Mouse (Mus musculus): ENCODE results near the gene Tle4. TPM values are rescaled to one million over a fixed set of nuclear protein-coding genes. Genes with fewer than 3 reads are reported as not detected.

Tle4 gene
- total and polyA plus RNA-seq, 2 experiments from 2014 or later: 3.4 to 13.8 TPM

DNA sequence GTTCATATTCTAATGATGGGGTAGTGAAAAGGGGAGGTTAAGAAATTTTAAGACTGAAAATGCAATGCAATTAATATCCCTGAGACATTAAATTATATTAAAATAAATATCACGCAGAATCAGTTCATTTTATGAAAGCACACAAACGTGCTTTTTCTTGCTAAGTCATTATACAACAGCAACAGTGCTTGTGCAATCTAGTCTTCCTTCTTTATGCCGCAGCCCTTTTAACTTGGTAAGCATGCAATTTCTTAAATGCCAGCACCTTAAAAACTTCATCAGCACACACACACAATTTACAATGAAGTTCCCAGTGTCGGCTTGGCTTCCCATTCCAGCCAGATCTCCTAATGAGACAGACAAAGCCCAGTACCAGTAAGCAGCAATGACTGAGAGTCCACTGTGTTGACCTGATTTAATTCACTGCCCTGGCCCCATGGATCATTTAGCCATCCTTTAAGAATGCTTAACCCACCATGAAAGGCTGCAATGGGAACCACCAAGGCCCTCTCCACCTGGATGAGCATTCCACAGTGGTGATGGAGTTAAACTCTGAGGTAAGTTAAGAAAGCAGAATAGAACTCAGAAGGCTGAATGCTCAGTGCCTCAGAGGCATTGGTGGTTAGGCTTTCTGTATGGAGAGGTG, 32.3 kb downstream of the Tle4 start:
- Histone ChIP-seq H3K4me2 (ENCODE audit: low read depth, low read length) (no peak overlapping the region), H3K9ac (replicated peaks; ENCODE audit: low read depth, low read length) (no peak overlapping the region), H3K36me3 (replicated peaks; ENCODE audit: control insufficient read depth, insufficient read depth, low read length) (no peaks in the 10 kb centered on the region), H3K9me3 (replicated peaks; ENCODE audit: control insufficient read depth, low read length) (no peaks in the 10 kb centered on the region), H3K4me3 (ENCODE audit: low read depth, low read length) (no peak overlapping the region), H3K4me1 (ENCODE audit: control insufficient read depth, insufficient read depth) (no peaks in the 10 kb centered on the region), H3K27ac (ENCODE audit: low read depth) (no peak overlapping the region), H3K27me3 (ENCODE audit: control insufficient read depth, insufficient read depth, low read length) (no peaks in the 10 kb centered on the region)
- TF ChIP-seq EP300 (IDR thresholded peaks at IDR 0.05; ENCODE audit: low read depth): no peak
- no peak for TF ChIP-seq CTCF (IDR thresholded peaks at IDR 0.05; ENCODE audit: low read depth)
- WGBS: 92% methylated on average over 4 of the region's 4 CpGs
- DNase-seq (ENCODE audit: low spot score) (no peak), ATAC-seq (ENCODE audit: insufficient read depth, low read depth) (no peak)

DNA sequence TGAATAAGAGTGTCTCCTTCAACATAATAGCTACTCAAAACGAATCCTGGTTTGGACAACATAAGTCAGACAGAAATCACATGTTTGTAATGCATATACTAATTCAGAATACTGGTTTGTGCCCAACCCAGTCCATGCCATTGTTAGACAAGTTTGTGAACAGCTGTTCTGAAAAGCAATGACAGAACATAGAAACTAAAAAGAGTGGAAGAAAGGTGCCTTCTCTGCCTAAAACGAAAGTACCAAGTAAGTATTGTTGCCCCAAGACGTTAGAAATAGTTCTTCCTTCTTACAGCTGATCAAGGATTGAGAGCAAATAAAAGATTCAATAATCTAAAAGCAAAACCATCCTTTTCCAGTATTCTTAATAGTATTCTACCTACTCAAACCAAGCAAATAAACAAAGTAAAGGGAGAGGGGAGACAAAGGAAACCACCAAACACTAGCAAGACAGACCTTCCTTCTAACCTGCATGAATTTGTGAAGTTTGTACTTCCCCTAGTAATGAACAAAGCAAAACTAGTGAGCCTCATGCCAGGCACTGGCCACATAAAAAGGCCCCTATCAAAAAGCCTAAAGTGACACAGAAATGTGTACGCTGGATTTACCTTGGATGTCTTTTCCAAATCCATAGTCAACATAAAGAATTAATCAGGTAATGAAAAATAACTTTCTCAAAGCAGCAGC, 34.4 kb downstream of the Tle4 start:
- 82% methylated on average over 4 of the region's 4 CpGs for WGBS
- no peaks in the 10 kb centered on the region for H3K4me1 ChIP-seq (ENCODE audit: control insufficient read depth, insufficient read depth)
- H3K9me3 ChIP-seq (replicated peaks; ENCODE audit: control insufficient read depth, low read length): no peaks in the 10 kb centered on the region
- no peaks in the 10 kb centered on the region for H3K36me3 ChIP-seq (replicated peaks; ENCODE audit: control insufficient read depth, insufficient read depth, low read length)
- no peak for TF ChIP-seq CTCF (IDR thresholded peaks at IDR 0.05; ENCODE audit: low read depth)
- no peak for TF ChIP-seq EP300 (IDR thresholded peaks at IDR 0.05; ENCODE audit: low read depth)
- ATAC-seq (ENCODE audit: insufficient read depth, low read depth) (no peak), DNase-seq (ENCODE audit: low spot score) (no peak)
- H3K27ac ChIP-seq (ENCODE audit: low read depth): no peak overlapping the region
- H3K4me3 ChIP-seq (ENCODE audit: low read depth, low read length): no peak overlapping the region
- H3K27me3 ChIP-seq (ENCODE audit: control insufficient read depth, insufficient read depth, low read length): no peaks in the 10 kb centered on the region
- no peak overlapping the region for H3K9ac ChIP-seq (replicated peaks; ENCODE audit: low read depth, low read length)
- H3K4me2 ChIP-seq (ENCODE audit: low read depth, low read length): no peak overlapping the region

DNA sequence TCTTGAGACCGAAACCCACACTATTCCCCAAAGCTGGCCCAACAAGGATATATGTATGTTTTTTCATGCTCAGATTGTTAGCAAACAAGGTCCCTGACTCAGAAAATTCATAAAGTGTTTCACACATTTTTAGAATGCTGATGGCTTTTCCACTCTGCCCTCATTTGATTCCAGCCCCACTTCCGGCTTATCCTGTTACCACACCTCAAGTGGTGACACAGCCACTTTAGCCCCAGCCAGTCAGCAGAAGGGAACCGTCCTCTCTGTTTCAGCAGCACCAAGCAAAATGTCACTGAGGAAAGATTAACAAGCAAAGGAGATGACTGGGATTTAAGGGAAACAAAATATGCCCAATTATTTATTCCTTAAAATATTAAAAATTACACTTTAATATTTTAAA, 50.0 kb downstream of the Tle4 start:
- H3K36me3 ChIP-seq (replicated peaks; ENCODE audit: control insufficient read depth, insufficient read depth, low read length): no peaks in the 10 kb centered on the region
- 58% methylated on average over 3 of the region's 3 CpGs for WGBS
- H3K4me3 ChIP-seq (ENCODE audit: low read depth, low read length): no peak overlapping the region
- DNase-seq (ENCODE audit: low spot score): no peak
- no peaks in the 10 kb centered on the region for H3K27me3 ChIP-seq (ENCODE audit: control insufficient read depth, insufficient read depth, low read length)
- no peaks in the 10 kb centered on the region for H3K4me1 ChIP-seq (ENCODE audit: control insufficient read depth, insufficient read depth)
- TF ChIP-seq EP300 (IDR thresholded peaks at IDR 0.05; ENCODE audit: low read depth): no peak
- TF ChIP-seq CTCF (IDR thresholded peaks at IDR 0.05; ENCODE audit: low read depth): no peak
- no peak overlapping the region for H3K4me2 ChIP-seq (ENCODE audit: low read depth, low read length)
- no peak overlapping the region for H3K27ac ChIP-seq (ENCODE audit: low read depth)
- H3K9me3 ChIP-seq (replicated peaks; ENCODE audit: control insufficient read depth, low read length): no peaks in the 10 kb centered on the region
- H3K9ac ChIP-seq (replicated peaks; ENCODE audit: low read depth, low read length): no peak overlapping the region
- no peak for ATAC-seq (ENCODE audit: insufficient read depth, low read depth)

DNA sequence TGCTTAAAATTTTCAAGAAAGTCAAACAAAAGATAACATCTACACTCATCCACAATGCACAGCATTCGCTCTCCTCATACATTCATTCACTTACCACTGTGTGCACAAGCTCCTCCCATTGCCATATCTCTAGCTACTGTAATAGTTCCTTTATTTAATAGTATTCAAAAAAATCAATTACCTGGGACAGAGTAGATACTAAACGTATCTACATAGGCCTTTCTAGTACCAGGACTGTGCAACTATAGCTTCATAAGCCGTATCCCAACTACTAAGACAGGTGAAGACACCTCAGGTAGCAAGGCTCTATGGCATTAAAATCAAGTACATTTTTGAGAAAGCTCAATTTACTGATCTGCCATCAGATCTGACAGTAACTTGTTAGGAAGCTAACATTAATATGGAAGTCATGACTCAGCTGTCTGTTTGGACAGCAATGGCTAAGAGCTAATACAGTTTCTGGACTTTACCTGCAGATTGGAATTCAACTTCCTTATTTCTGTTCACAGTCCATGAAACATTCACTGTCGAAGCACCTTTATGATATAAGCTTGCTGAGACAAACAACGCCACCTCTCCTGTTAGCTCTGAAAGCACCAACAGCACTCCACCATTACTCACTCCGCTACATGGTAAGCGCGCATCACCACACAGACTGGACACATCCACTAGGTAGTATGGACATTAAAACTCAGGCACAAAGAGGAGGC, 50.6 kb downstream of the Tle4 start:
- no peak for TF ChIP-seq EP300 (IDR thresholded peaks at IDR 0.05; ENCODE audit: low read depth)
- TF ChIP-seq CTCF (IDR thresholded peaks at IDR 0.05; ENCODE audit: low read depth): no peak

DNA sequence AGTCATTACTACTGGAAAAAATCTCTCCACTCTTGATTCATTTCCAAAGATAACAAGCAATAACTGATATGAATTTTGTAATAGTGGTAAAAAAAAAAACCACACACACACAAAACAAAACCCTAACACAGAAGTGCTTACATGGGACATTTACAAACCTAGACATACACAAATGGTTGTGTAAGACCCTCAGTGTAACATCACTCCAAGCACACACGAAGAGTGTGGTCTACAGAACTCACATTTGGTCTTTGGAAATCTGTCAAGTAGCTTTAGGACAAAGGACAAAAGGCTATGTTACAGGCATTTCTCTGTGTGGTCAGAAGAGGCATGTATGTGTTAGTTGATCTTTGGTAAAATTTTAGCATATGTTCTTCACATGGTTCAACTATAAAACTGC, 52.4 kb downstream of the Tle4 start:
- ATAC-seq (ENCODE audit: insufficient read depth, low read depth): no peak
- Histone ChIP-seq H3K4me2 (ENCODE audit: low read depth, low read length) (no peak overlapping the region), H3K27ac (ENCODE audit: low read depth) (no peak overlapping the region), H3K9me3 (replicated peaks; ENCODE audit: control insufficient read depth, low read length) (no peaks in the 10 kb centered on the region), H3K4me3 (ENCODE audit: low read depth, low read length) (no peak overlapping the region), H3K36me3 (replicated peaks; ENCODE audit: control insufficient read depth, insufficient read depth, low read length) (no peaks in the 10 kb centered on the region), H3K4me1 (ENCODE audit: control insufficient read depth, insufficient read depth) (no peaks in the 10 kb centered on the region), H3K27me3 (ENCODE audit: control insufficient read depth, insufficient read depth, low read length) (no peaks in the 10 kb centered on the region), H3K9ac (replicated peaks; ENCODE audit: low read depth, low read length) (no peak overlapping the region)
- TF ChIP-seq EP300 (IDR thresholded peaks at IDR 0.05; ENCODE audit: low read depth) (no peak), CTCF (IDR thresholded peaks at IDR 0.05; ENCODE audit: low read depth) (no peak)
- DNase-seq (ENCODE audit: low spot score): no peak
- 66% methylated on average over 1 of the region's 1 CpGs for WGBS

More for the DNA sequence above, 50.6 kb downstream of the Tle4 start:
- H3K4me2 ChIP-seq (ENCODE audit: low read depth, low read length): no peak overlapping the region
- H3K27ac ChIP-seq (ENCODE audit: low read depth): no peak overlapping the region
- ATAC-seq (ENCODE audit: insufficient read depth, low read depth) (no peak), DNase-seq (ENCODE audit: low spot score) (no peak)
- 94% methylated on average over 8 of the region's 8 CpGs for whole genome bisulfite sequencing
- no peak overlapping the region for H3K4me3 ChIP-seq (ENCODE audit: low read depth, low read length)
- no peaks in the 10 kb centered on the region for H3K36me3 ChIP-seq (replicated peaks; ENCODE audit: control insufficient read depth, insufficient read depth, low read length)
- H3K9ac ChIP-seq (replicated peaks; ENCODE audit: low read depth, low read length): no peak overlapping the region
- no peaks in the 10 kb centered on the region for H3K4me1 ChIP-seq (ENCODE audit: control insufficient read depth, insufficient read depth)
- no peaks in the 10 kb centered on the region for H3K27me3 ChIP-seq (ENCODE audit: control insufficient read depth, insufficient read depth, low read length)
- no peaks in the 10 kb centered on the region for H3K9me3 ChIP-seq (replicated peaks; ENCODE audit: control insufficient read depth, low read length)

Measured in heart, postnatal 0 days (tissue).